Mouse (Mus musculus): Measurements from ENCODE around the gene Ptgfrn. TPM values are rescaled to one million over a fixed set of nuclear protein-coding genes. Genes with fewer than 3 reads are reported as not detected.
A peak's percentile ranks its signal among the peaks of the same experiment; 100 is the strongest.

Gene Ptgfrn
- polyA plus RNA-seq, 1 experiment from 2014 or later = 1.9 TPM

GRCm38 (mm10) chr3:101098073-101098472, 12.0 kb downstream of the Ptgfrn start:
- no peaks in the 10 kb centered on the region for H3K36me3 ChIP-seq
- peaks cover 30% of the 10 kb centered on the region for H3K4me1 ChIP-seq
- no peak overlapping the region for H3K4me3 ChIP-seq
- H3K27me3 ChIP-seq (ENCODE audit: low read depth, poor library complexity, severe bottlenecking) = no peaks in the 10 kb centered on the region
- no peak overlapping the region for H3K27ac ChIP-seq (replicated peaks)
- H3K9me3 ChIP-seq (replicated peaks) = no peaks in the 10 kb centered on the region
- DNase-seq (ENCODE audit: low spot score) = no peak
- WGBS = 80% methylated on average over 4 of the region's 4 CpGs

GRCm38 (mm10) chr3:101097146-101097800, 12.8 kb downstream of the Ptgfrn start:
- Histone ChIP-seq H3K36me3 (no peaks in the 10 kb centered on the region), H3K9me3 (replicated peaks) (no peaks in the 10 kb centered on the region), H3K27ac (replicated peaks) (no peak overlapping the region), H3K4me3 (no peak overlapping the region), H3K4me1 (peaks cover 33% of the 10 kb centered on the region), H3K27me3 (ENCODE audit: low read depth, poor library complexity, severe bottlenecking) (no peaks in the 10 kb centered on the region)
- DNase-seq (ENCODE audit: low spot score) = no peak
- WGBS = 77% methylated on average over 9 of the region's 9 CpGs

- H3K4me1 ChIP-seq = peaks cover 27% of the 10 kb centered on the region
- 84% methylated on average over 5 of the region's 5 CpGs for WGBS
- no peak overlapping the region; the same call in 1 of the 2 replicates for H3K27ac ChIP-seq (replicated peaks)
- H3K9me3 ChIP-seq (replicated peaks) = no peaks in the 10 kb centered on the region
- no peak overlapping the region for H3K4me3 ChIP-seq
- no peaks in the 10 kb centered on the region for H3K27me3 ChIP-seq (ENCODE audit: low read depth, poor library complexity, severe bottlenecking)
- H3K36me3 ChIP-seq = no peaks in the 10 kb centered on the region
- DNase-seq (ENCODE audit: low spot score) = no peak
These were observed 14.2 kb downstream of the Ptgfrn start for GRCm38 (mm10) chr3:101095761-101096449.

- WGBS = 79% methylated on average over 13 of the region's 13 CpGs
- no peaks in the 10 kb centered on the region for H3K9me3 ChIP-seq (replicated peaks)
- no peak for DNase-seq (ENCODE audit: low spot score)
- no peak overlapping the region for H3K27ac ChIP-seq (replicated peaks)
- H3K27me3 ChIP-seq (ENCODE audit: low read depth, poor library complexity, severe bottlenecking) = no peaks in the 10 kb centered on the region
- H3K4me3 ChIP-seq = no peak overlapping the region
- H3K36me3 ChIP-seq = no peaks in the 10 kb centered on the region
- peaks cover 19% of the 10 kb centered on the region for H3K4me1 ChIP-seq
These were observed 17.9 kb downstream of the Ptgfrn start for GRCm38 (mm10) chr3:101092202-101092601.

- Histone ChIP-seq H3K4me1 (peaks cover 9% of the 10 kb centered on the region), H3K27me3 (ENCODE audit: low read depth, poor library complexity, severe bottlenecking) (no peaks in the 10 kb centered on the region), H3K27ac (replicated peaks) (no peak overlapping the region), H3K4me3 (no peak overlapping the region), H3K9me3 (replicated peaks) (no peaks in the 10 kb centered on the region), H3K36me3 (no peaks in the 10 kb centered on the region)
- WGBS = 89% methylated on average over 7 of the region's 7 CpGs
- no peak for DNase-seq (ENCODE audit: low spot score)
These were observed 23.3 kb downstream of the Ptgfrn start for GRCm38 (mm10) chr3:101086584-101087445.

- Histone ChIP-seq H3K4me1 (peaks cover 5% of the 10 kb centered on the region), H3K27ac (replicated peaks) (no peak overlapping the region), H3K36me3 (peaks cover 25% of the 10 kb centered on the region), H3K9me3 (replicated peaks) (no peaks in the 10 kb centered on the region), H3K4me3 (no peak overlapping the region), H3K27me3 (ENCODE audit: low read depth, poor library complexity, severe bottlenecking) (no peaks in the 10 kb centered on the region)
- no peak for DNase-seq (ENCODE audit: low spot score)
- WGBS = 92% methylated on average over 4 of the region's 4 CpGs
These were observed 29.2 kb downstream of the Ptgfrn start for GRCm38 (mm10) chr3:101080925-101081324.

- DNase-seq (ENCODE audit: low spot score) = no peak
- WGBS = 88% methylated on average over 1 of the region's 1 CpGs
- H3K27ac ChIP-seq (replicated peaks) = no peak overlapping the region
- peaks cover 38% of the 10 kb centered on the region for H3K36me3 ChIP-seq
- H3K27me3 ChIP-seq (ENCODE audit: low read depth, poor library complexity, severe bottlenecking) = no peaks in the 10 kb centered on the region
- no peaks in the 10 kb centered on the region for H3K4me1 ChIP-seq
- H3K4me3 ChIP-seq = no peak overlapping the region
- H3K9me3 ChIP-seq (replicated peaks) = no peaks in the 10 kb centered on the region
These were observed 31.7 kb downstream of the Ptgfrn start for GRCm38 (mm10) chr3:101078344-101078743.

GRCm38 (mm10) chr3:101077710-101078100, 32.4 kb downstream of the Ptgfrn start:
- Histone ChIP-seq H3K27ac (replicated peaks) (no peak overlapping the region), H3K4me3 (no peak overlapping the region), H3K27me3 (ENCODE audit: low read depth, poor library complexity, severe bottlenecking) (no peaks in the 10 kb centered on the region), H3K36me3 (peaks cover 42% of the 10 kb centered on the region), H3K9me3 (replicated peaks) (no peaks in the 10 kb centered on the region), H3K4me1 (peaks cover 6% of the 10 kb centered on the region)
- whole genome bisulfite sequencing = 95% methylated on average over 6 of the region's 6 CpGs
- DNase-seq (ENCODE audit: low spot score) = no peak

GRCm38 (mm10) chr3:101076966-101077709, 32.9 kb downstream of the Ptgfrn start:
- H3K4me1 ChIP-seq = peaks cover 12% of the 10 kb centered on the region
- no peaks in the 10 kb centered on the region for H3K27me3 ChIP-seq (ENCODE audit: low read depth, poor library complexity, severe bottlenecking)
- 94% methylated on average over 25 of the region's 25 CpGs for WGBS
- no peak overlapping the region for H3K4me3 ChIP-seq
- no peak overlapping the region for H3K27ac ChIP-seq (replicated peaks)
- peaks cover 46% of the 10 kb centered on the region for H3K36me3 ChIP-seq
- DNase-seq (ENCODE audit: low spot score) = no peak
- no peaks in the 10 kb centered on the region for H3K9me3 ChIP-seq (replicated peaks)

GRCm38 (mm10) chr3:101075866-101076265, 34.2 kb downstream of the Ptgfrn start:
- no peak for DNase-seq (ENCODE audit: low spot score)
- Histone ChIP-seq H3K36me3 (peaks cover 46% of the 10 kb centered on the region), H3K9me3 (replicated peaks) (no peaks in the 10 kb centered on the region)

GRCm38 (mm10) chr3:101073384-101073783, 36.7 kb downstream of the Ptgfrn start:
- Histone ChIP-seq H3K4me1 (peaks cover 49% of the 10 kb centered on the region), H3K27me3 (ENCODE audit: low read depth, poor library complexity, severe bottlenecking) (no peaks in the 10 kb centered on the region), H3K9me3 (replicated peaks) (no peaks in the 10 kb centered on the region), H3K27ac (replicated peaks) (no peak overlapping the region), H3K4me3 (no peak overlapping the region), H3K36me3 (peaks cover 38% of the 10 kb centered on the region)
- DNase-seq (ENCODE audit: low spot score) = no peak
- 89% methylated on average over 9 of the region's 9 CpGs for WGBS

More at GRCm38 (mm10) chr3:101075866-101076265, 34.2 kb downstream of the Ptgfrn start:
- no peak overlapping the region for H3K4me3 ChIP-seq
- H3K4me1 ChIP-seq = peaks cover 25% of the 10 kb centered on the region
- no peak overlapping the region for H3K27ac ChIP-seq (replicated peaks)
- WGBS = 84% methylated on average over 3 of the region's 3 CpGs
- H3K27me3 ChIP-seq (ENCODE audit: low read depth, poor library complexity, severe bottlenecking) = no peaks in the 10 kb centered on the region

- Histone ChIP-seq H3K4me3 (no peak overlapping the region), H3K4me1 (peaks cover 57% of the 10 kb centered on the region), H3K36me3 (peaks cover 35% of the 10 kb centered on the region), H3K27me3 (ENCODE audit: low read depth, poor library complexity, severe bottlenecking) (no peaks in the 10 kb centered on the region), H3K9me3 (replicated peaks) (no peaks in the 10 kb centered on the region), H3K27ac (replicated peaks) (peak overlapping the region; percentile 83)
- WGBS = 89% methylated on average over 15 of the region's 15 CpGs
- no peak for DNase-seq (ENCODE audit: low spot score)
These were observed 37.4 kb downstream of the Ptgfrn start for GRCm38 (mm10) chr3:101072506-101073215.

Data from midbrain, embryonic 10.5 days (tissue).